Mouse (Mus musculus): Measurements from ENCODE around the gene Wipf1. TPM values are rescaled to one million over a fixed set of nuclear protein-coding genes. Genes with fewer than 3 reads are reported as not detected.

Gene Wipf1
- total and polyA plus RNA-seq, 3 experiments: 0.98 to 50.6 (median 7.1) TPM

GRCm38 (mm10) chr2:73550725-73551124, 21.2 kb upstream of the Wipf1 start:
- Histone ChIP-seq H3K27me3 (ENCODE audit: insufficient read depth, low read length) (peaks cover 8% of the 10 kb centered on the region), H3K4me1 (ENCODE audit: insufficient read depth, low read depth, low read length) (no peaks in the 10 kb centered on the region), H3K36me3 (replicated peaks) (no peaks in the 10 kb centered on the region), H3K9me3 (replicated peaks) (no peaks in the 10 kb centered on the region), H3K4me3 (ENCODE audit: low read depth, low read length) (no peak overlapping the region)
- ATAC-seq (ENCODE audit: extremely low read depth, insufficient number of reproducible peaks, low FRiP score, poor library complexity, severe bottlenecking) (no peak), DNase-seq (ENCODE audit: low spot score) (no peak)
- TF ChIP-seq TAL1 (conservative IDR thresholded peaks at IDR 0.05; ENCODE audit: low read depth, low read length): no peak
- peak; percentile 43; the same call in 1 of the 2 replicates for TF ChIP-seq CTCF (IDR thresholded peaks at IDR 0.05; ENCODE audit: low read depth, low read length)

- no peak overlapping the region for H3K4me3 ChIP-seq (ENCODE audit: low read depth, low read length)
- DNase-seq (ENCODE audit: low spot score) (no peak), ATAC-seq (ENCODE audit: extremely low read depth, insufficient number of reproducible peaks, low FRiP score, poor library complexity, severe bottlenecking) (no peak)
- H3K9me3 ChIP-seq (replicated peaks): no peaks in the 10 kb centered on the region
- TF ChIP-seq GATA2 (IDR thresholded peaks at IDR 0.05; ENCODE audit: borderline replicate concordance, low read depth, low read length): no peak
- TF ChIP-seq CTCF (IDR thresholded peaks at IDR 0.05; ENCODE audit: low read depth, low read length): no peak
- no peak for TF ChIP-seq TAL1 (conservative IDR thresholded peaks at IDR 0.05; ENCODE audit: low read depth, low read length)
- TF ChIP-seq POLR2AphosphoS5 (IDR thresholded peaks at IDR 0.05; ENCODE audit: insufficient replicate concordance, low read depth, low read length): no peak
- no peak for TF ChIP-seq GATA1 (IDR thresholded peaks at IDR 0.05; ENCODE audit: borderline replicate concordance, low read length)
- no peaks in the 10 kb centered on the region for H3K36me3 ChIP-seq (replicated peaks)
- H3K4me1 ChIP-seq (ENCODE audit: insufficient read depth, low read depth, low read length): no peaks in the 10 kb centered on the region
- peaks cover 13% of the 10 kb centered on the region for H3K27me3 ChIP-seq (ENCODE audit: insufficient read depth, low read length)
These were observed 19.0 kb upstream of the Wipf1 start for GRCm38 (mm10) chr2:73548542-73548941.

GRCm38 (mm10) chr2:73547256-73547655, 17.7 kb upstream of the Wipf1 start:
- Histone ChIP-seq H3K4me3 (ENCODE audit: low read depth, low read length) (no peak overlapping the region), H3K9me3 (replicated peaks) (no peaks in the 10 kb centered on the region), H3K36me3 (replicated peaks) (no peaks in the 10 kb centered on the region), H3K27me3 (ENCODE audit: insufficient read depth, low read length) (peaks cover 13% of the 10 kb centered on the region), H3K4me1 (ENCODE audit: insufficient read depth, low read depth, low read length) (no peaks in the 10 kb centered on the region)
- no peak for DNase-seq (ENCODE audit: low spot score)
- no peak for ATAC-seq (ENCODE audit: extremely low read depth, insufficient number of reproducible peaks, low FRiP score, poor library complexity, severe bottlenecking)
- TF ChIP-seq GATA2 (IDR thresholded peaks at IDR 0.05; ENCODE audit: borderline replicate concordance, low read depth, low read length) (no peak), POLR2AphosphoS5 (IDR thresholded peaks at IDR 0.05; ENCODE audit: insufficient replicate concordance, low read depth, low read length) (no peak), GATA1 (IDR thresholded peaks at IDR 0.05; ENCODE audit: borderline replicate concordance, low read length) (no peak), CTCF (IDR thresholded peaks at IDR 0.05; ENCODE audit: low read depth, low read length) (no peak), TAL1 (conservative IDR thresholded peaks at IDR 0.05; ENCODE audit: low read depth, low read length) (no peak)

- TF ChIP-seq TAL1 (conservative IDR thresholded peaks at IDR 0.05; ENCODE audit: low read depth, low read length): no peak
- TF ChIP-seq GATA2 (IDR thresholded peaks at IDR 0.05; ENCODE audit: borderline replicate concordance, low read depth, low read length): no peak
- TF ChIP-seq CTCF (IDR thresholded peaks at IDR 0.05; ENCODE audit: low read depth, low read length): no peak
- TF ChIP-seq POLR2AphosphoS5 (IDR thresholded peaks at IDR 0.05; ENCODE audit: insufficient replicate concordance, low read depth, low read length): no peak
- TF ChIP-seq GATA1 (IDR thresholded peaks at IDR 0.05; ENCODE audit: borderline replicate concordance, low read length): no peak
- no peak for ATAC-seq (ENCODE audit: extremely low read depth, insufficient number of reproducible peaks, low FRiP score, poor library complexity, severe bottlenecking)
- H3K9me3 ChIP-seq (replicated peaks): no peaks in the 10 kb centered on the region
- H3K36me3 ChIP-seq (replicated peaks): no peaks in the 10 kb centered on the region
- peaks cover 13% of the 10 kb centered on the region for H3K27me3 ChIP-seq (ENCODE audit: insufficient read depth, low read length)
- H3K4me3 ChIP-seq (ENCODE audit: low read depth, low read length): no peak overlapping the region
- no peak for DNase-seq (ENCODE audit: low spot score)
- no peaks in the 10 kb centered on the region for H3K4me1 ChIP-seq (ENCODE audit: insufficient read depth, low read depth, low read length)
These were observed 16.0 kb upstream of the Wipf1 start for GRCm38 (mm10) chr2:73545556-73545955.

- H3K4me3 ChIP-seq (ENCODE audit: low read depth, low read length): no peak overlapping the region
- no peak for TF ChIP-seq GATA2 (IDR thresholded peaks at IDR 0.05; ENCODE audit: borderline replicate concordance, low read depth, low read length)
- no peak for TF ChIP-seq GATA1 (IDR thresholded peaks at IDR 0.05; ENCODE audit: borderline replicate concordance, low read length)
- TF ChIP-seq POLR2AphosphoS5 (IDR thresholded peaks at IDR 0.05; ENCODE audit: insufficient replicate concordance, low read depth, low read length): no peak
- TF ChIP-seq TAL1 (conservative IDR thresholded peaks at IDR 0.05; ENCODE audit: low read depth, low read length): no peak
- TF ChIP-seq CTCF (IDR thresholded peaks at IDR 0.05; ENCODE audit: low read depth, low read length): no peak
- ATAC-seq (ENCODE audit: extremely low read depth, insufficient number of reproducible peaks, low FRiP score, poor library complexity, severe bottlenecking) (no peak), DNase-seq (ENCODE audit: low spot score) (no peak)
- H3K4me1 ChIP-seq (ENCODE audit: insufficient read depth, low read depth, low read length): no peaks in the 10 kb centered on the region
- no peaks in the 10 kb centered on the region for H3K9me3 ChIP-seq (replicated peaks)
- peaks cover 8% of the 10 kb centered on the region for H3K27me3 ChIP-seq (ENCODE audit: insufficient read depth, low read length)
- H3K36me3 ChIP-seq (replicated peaks): no peaks in the 10 kb centered on the region
These were observed 11.1 kb upstream of the Wipf1 start for GRCm38 (mm10) chr2:73540450-73541162.

- no peak for TF ChIP-seq GATA2 (IDR thresholded peaks at IDR 0.05; ENCODE audit: borderline replicate concordance, low read depth, low read length)
- no peak for TF ChIP-seq TAL1 (conservative IDR thresholded peaks at IDR 0.05; ENCODE audit: low read depth, low read length)
- no peak for TF ChIP-seq CTCF (IDR thresholded peaks at IDR 0.05; ENCODE audit: low read depth, low read length)
- TF ChIP-seq POLR2AphosphoS5 (IDR thresholded peaks at IDR 0.05; ENCODE audit: insufficient replicate concordance, low read depth, low read length): no peak
- TF ChIP-seq GATA1 (IDR thresholded peaks at IDR 0.05; ENCODE audit: borderline replicate concordance, low read length): no peak
- Histone ChIP-seq H3K36me3 (replicated peaks) (no peaks in the 10 kb centered on the region), H3K27me3 (ENCODE audit: insufficient read depth, low read length) (peaks cover 8% of the 10 kb centered on the region), H3K4me3 (ENCODE audit: low read depth, low read length) (no peak overlapping the region), H3K9me3 (replicated peaks) (no peaks in the 10 kb centered on the region), H3K4me1 (ENCODE audit: insufficient read depth, low read depth, low read length) (no peaks in the 10 kb centered on the region)
- DNase-seq (ENCODE audit: low spot score) (no peak), ATAC-seq (ENCODE audit: extremely low read depth, insufficient number of reproducible peaks, low FRiP score, poor library complexity, severe bottlenecking) (no peak)
These were observed 10.2 kb upstream of the Wipf1 start for GRCm38 (mm10) chr2:73539697-73540096.

Data from G1E (cell line).